Mouse (Mus musculus): Measurements from ENCODE around the gene Ptgir. TPM values are rescaled to one million over a fixed set of nuclear protein-coding genes. Genes with fewer than 3 reads are reported as not detected.

Gene Ptgir
- polyA plus RNA-seq, 1 experiment from 2014 or later = 2.6 TPM

DNA sequence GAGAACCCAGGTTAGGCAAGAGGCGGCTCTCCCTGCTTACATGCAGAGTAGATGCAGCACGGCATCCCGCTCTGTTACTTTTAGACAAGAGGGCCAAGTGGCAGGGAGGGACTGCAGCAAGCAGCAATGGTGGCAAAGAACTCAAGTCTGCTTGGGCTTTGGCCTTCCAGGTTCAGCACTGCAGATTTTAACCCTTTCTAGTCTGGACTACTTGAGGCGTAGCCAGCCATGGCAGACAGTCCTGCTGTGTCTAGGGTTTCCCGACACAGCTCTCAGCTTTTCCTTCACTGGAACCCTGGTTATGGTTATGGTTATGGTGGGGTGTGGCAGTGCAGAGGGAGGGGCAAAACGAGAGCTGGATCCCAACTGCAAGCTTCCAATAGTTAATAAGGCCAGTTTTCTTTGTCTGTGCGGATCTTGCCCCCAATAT is 13.9 kb downstream of the Ptgir start:
- Histone ChIP-seq H3K4me2 (replicated peaks; ENCODE audit: low read depth, low read length) (peak overlapping the region; percentile 12), H3K4me1 (ENCODE audit: insufficient read depth, low read length) (peaks cover 48% of the 10 kb centered on the region), H3K36me3 (ENCODE audit: insufficient read depth, low read length) (peaks cover 42% of the 10 kb centered on the region), H3K4me3 (ENCODE audit: low read length) (no peak overlapping the region), H3K27ac (ENCODE audit: low read length) (no peak overlapping the region), H3K9ac (replicated peaks; ENCODE audit: low read length) (no peak overlapping the region; the same call in 1 of the 2 replicates), H3K27me3 (ENCODE audit: insufficient read depth, low read length) (no peaks in the 10 kb centered on the region), H3K9me3 (ENCODE audit: low read length) (no peaks in the 10 kb centered on the region)
- ATAC-seq (ENCODE audit: low FRiP score, low TSS enrichment) = no peak
- WGBS = 72% methylated on average over 7 of the region's 7 CpGs

- H3K4me2 ChIP-seq (replicated peaks; ENCODE audit: low read depth, low read length) = peak overlapping the region; percentile 97
- peaks cover 48% of the 10 kb centered on the region for H3K4me1 ChIP-seq (ENCODE audit: insufficient read depth, low read length)
- H3K4me3 ChIP-seq (ENCODE audit: low read length) = peak overlapping the region; percentile 98
- peak overlapping the region; percentile 97 for H3K9ac ChIP-seq (replicated peaks; ENCODE audit: low read length)
- peaks cover 33% of the 10 kb centered on the region for H3K36me3 ChIP-seq (ENCODE audit: insufficient read depth, low read length)
- ATAC-seq (ENCODE audit: low FRiP score, low TSS enrichment) = no peak
- peak overlapping the region; percentile 88 for H3K27ac ChIP-seq (ENCODE audit: low read length)
- no peaks in the 10 kb centered on the region for H3K9me3 ChIP-seq (ENCODE audit: low read length)
- WGBS = 39% methylated on average over 21 of the region's 21 CpGs
- no peaks in the 10 kb centered on the region for H3K27me3 ChIP-seq (ENCODE audit: insufficient read depth, low read length)
Observed at GRCm38 (mm10) chr7:16920818-16921791, 14.8 kb downstream of the Ptgir start.

DNA sequence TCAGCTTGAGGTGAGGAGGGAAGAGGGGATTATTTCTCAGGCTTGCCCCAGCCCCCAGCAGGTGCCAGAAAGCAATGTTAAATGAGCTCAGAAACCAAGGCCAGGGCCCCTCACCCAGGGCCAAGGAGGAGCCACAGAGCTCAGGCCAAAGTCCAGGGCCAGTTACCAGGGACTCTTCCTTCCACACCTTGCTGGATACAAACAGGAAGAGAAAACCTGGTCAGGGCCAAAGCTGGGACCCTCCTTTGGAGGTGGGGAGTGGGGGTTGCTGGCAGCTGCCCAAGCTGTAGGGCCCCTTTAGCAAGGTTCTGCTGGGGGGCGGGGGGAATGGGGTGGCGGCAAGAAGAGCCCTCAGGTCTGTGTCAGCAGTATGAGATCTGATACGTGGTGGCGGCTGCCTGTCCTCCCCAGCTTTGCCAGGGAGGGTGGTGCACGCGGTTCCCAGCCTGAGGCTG is 15.6 kb downstream of the Ptgir start:
- WGBS = 35% methylated on average over 6 of the region's 6 CpGs
- Histone ChIP-seq H3K9me3 (ENCODE audit: low read length) (no peaks in the 10 kb centered on the region), H3K36me3 (ENCODE audit: insufficient read depth, low read length) (peaks cover 26% of the 10 kb centered on the region), H3K9ac (replicated peaks; ENCODE audit: low read length) (peak overlapping the region; percentile 97), H3K4me3 (ENCODE audit: low read length) (peak overlapping the region; percentile 98), H3K4me2 (replicated peaks; ENCODE audit: low read depth, low read length) (peak overlapping the region; percentile 97), H3K4me1 (ENCODE audit: insufficient read depth, low read length) (peaks cover 48% of the 10 kb centered on the region), H3K27me3 (ENCODE audit: insufficient read depth, low read length) (no peaks in the 10 kb centered on the region), H3K27ac (ENCODE audit: low read length) (peak overlapping the region; percentile 88)
- no peak for ATAC-seq (ENCODE audit: low FRiP score, low TSS enrichment)

GRCm38 (mm10) chr7:16922360-16922973 is 16.2 kb downstream of the Ptgir start:
- ATAC-seq (ENCODE audit: low FRiP score, low TSS enrichment) = no peak
- Histone ChIP-seq H3K36me3 (ENCODE audit: insufficient read depth, low read length) (peaks cover 21% of the 10 kb centered on the region), H3K9me3 (ENCODE audit: low read length) (no peaks in the 10 kb centered on the region), H3K27ac (ENCODE audit: low read length) (peak overlapping the region; percentile 98), H3K9ac (replicated peaks; ENCODE audit: low read length) (peak overlapping the region; percentile 97), H3K4me2 (replicated peaks; ENCODE audit: low read depth, low read length) (peak overlapping the region; percentile 97), H3K4me3 (ENCODE audit: low read length) (peak overlapping the region; percentile 98), H3K27me3 (ENCODE audit: insufficient read depth, low read length) (no peaks in the 10 kb centered on the region), H3K4me1 (ENCODE audit: insufficient read depth, low read length) (peaks cover 48% of the 10 kb centered on the region)
- 40% methylated on average over 10 of the region's 10 CpGs for WGBS

- peaks cover 11% of the 10 kb centered on the region for H3K36me3 ChIP-seq (ENCODE audit: insufficient read depth, low read length)
- no peak; the same call in 1 of the 2 replicates for ATAC-seq (ENCODE audit: low FRiP score, low TSS enrichment)
- H3K4me3 ChIP-seq (ENCODE audit: low read length) = peak overlapping the region; percentile 98
- no peaks in the 10 kb centered on the region for H3K27me3 ChIP-seq (ENCODE audit: insufficient read depth, low read length)
- H3K4me2 ChIP-seq (replicated peaks; ENCODE audit: low read depth, low read length) = peak overlapping the region; percentile 97
- H3K27ac ChIP-seq (ENCODE audit: low read length) = peak overlapping the region; percentile 98
- H3K9me3 ChIP-seq (ENCODE audit: low read length) = no peaks in the 10 kb centered on the region
- peaks cover 43% of the 10 kb centered on the region for H3K4me1 ChIP-seq (ENCODE audit: insufficient read depth, low read length)
- 0% methylated on average over 35 of the region's 57 CpGs for WGBS
- H3K9ac ChIP-seq (replicated peaks; ENCODE audit: low read length) = peak overlapping the region; percentile 97
Observed at GRCm38 (mm10) chr7:16923283-16924036, 17.2 kb downstream of the Ptgir start.

- Histone ChIP-seq H3K4me2 (replicated peaks; ENCODE audit: low read depth, low read length) (peak within 1 kb of the TSS; percentile 97), H3K9ac (replicated peaks; ENCODE audit: low read length) (peak within 1 kb of the TSS; percentile 97), H3K9me3 (ENCODE audit: low read length) (no peaks in the 10 kb centered on the region), H3K4me1 (ENCODE audit: insufficient read depth, low read length) (peaks cover 36% of the 10 kb centered on the region), H3K27me3 (ENCODE audit: insufficient read depth, low read length) (no peaks in the 10 kb centered on the region), H3K27ac (ENCODE audit: low read length) (peak within 1 kb of the TSS; percentile 98), H3K36me3 (ENCODE audit: insufficient read depth, low read length) (peaks cover 6% of the 10 kb centered on the region; the same call in 1 of the 2 replicates), H3K4me3 (ENCODE audit: low read length) (peak within 1 kb of the TSS; percentile 98)
- 2% methylated on average over 62 of the region's 64 CpGs for WGBS
- peak; percentile 94 for ATAC-seq (ENCODE audit: low FRiP score, low TSS enrichment)
Observed at GRCm38 (mm10) chr7:16924037-16924834, 17.9 kb downstream of the Ptgir start, which contains the start of gene Calm3. TSS of gene Calm3 (minus strand) at chr7:16924114.

- Histone ChIP-seq H3K9me3 (ENCODE audit: low read length) (no peaks in the 10 kb centered on the region), H3K4me1 (ENCODE audit: insufficient read depth, low read length) (no peaks in the 10 kb centered on the region), H3K4me2 (replicated peaks; ENCODE audit: low read depth, low read length) (no peak overlapping the region), H3K27ac (ENCODE audit: low read length) (no peak overlapping the region), H3K27me3 (ENCODE audit: insufficient read depth, low read length) (no peaks in the 10 kb centered on the region), H3K9ac (replicated peaks; ENCODE audit: low read length) (no peak overlapping the region), H3K36me3 (ENCODE audit: insufficient read depth, low read length) (no peaks in the 10 kb centered on the region), H3K4me3 (ENCODE audit: low read length) (no peak overlapping the region)
- 30% methylated on average over 2 of the region's 2 CpGs for WGBS
- ATAC-seq (ENCODE audit: low FRiP score, low TSS enrichment) = no peak
Observed at GRCm38 (mm10) chr7:16928341-16928740, 22.1 kb downstream of the Ptgir start.

DNA sequence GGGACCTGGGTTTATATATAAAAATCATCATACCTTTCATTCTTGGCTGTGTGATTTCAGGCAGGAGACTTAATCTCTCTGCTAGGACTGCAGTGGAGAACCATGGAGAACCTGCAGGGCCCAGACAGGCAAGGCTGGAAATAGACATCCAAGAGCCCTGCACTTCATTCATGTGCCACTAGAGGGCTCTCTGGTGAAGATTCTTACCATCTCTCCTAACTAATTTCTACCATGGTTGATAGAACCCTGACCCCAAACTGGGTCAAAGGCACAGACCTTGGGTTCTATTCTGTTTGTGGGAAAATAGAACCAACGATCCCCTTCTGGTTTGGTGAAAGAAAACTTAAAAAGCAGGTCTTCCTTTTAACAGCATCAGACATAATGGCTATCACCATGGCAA is 24.6 kb downstream of the Ptgir start:
- Histone ChIP-seq H3K27ac (ENCODE audit: low read length) (no peak overlapping the region), H3K9me3 (ENCODE audit: low read length) (no peaks in the 10 kb centered on the region), H3K4me3 (ENCODE audit: low read length) (no peak overlapping the region), H3K27me3 (ENCODE audit: insufficient read depth, low read length) (no peaks in the 10 kb centered on the region), H3K4me1 (ENCODE audit: insufficient read depth, low read length) (no peaks in the 10 kb centered on the region), H3K9ac (replicated peaks; ENCODE audit: low read length) (no peak overlapping the region), H3K36me3 (ENCODE audit: insufficient read depth, low read length) (no peaks in the 10 kb centered on the region), H3K4me2 (replicated peaks; ENCODE audit: low read depth, low read length) (no peak overlapping the region)
- WGBS = 14% methylated on average over 1 of the region's 1 CpGs
- no peak for ATAC-seq (ENCODE audit: low FRiP score, low TSS enrichment)

All from kidney, embryonic 16.5 days (tissue).